Mouse (Mus musculus): ENCODE data around the gene Mrgprf. TPM values are rescaled to one million over a fixed set of nuclear protein-coding genes. Genes with fewer than 3 reads are reported as not detected.

Mrgprf gene
- polyA plus RNA-seq, 1 experiment from 2014 or later, result 2.7 TPM

GRCm38 (mm10) chr7:145292726-145293125, 7.9 kb upstream of the Mrgprf start:
- H3K4me1 ChIP-seq (ENCODE audit: control insufficient read depth, insufficient read depth, low read length), result no peaks in the 10 kb centered on the region
- H3K9me3 ChIP-seq (replicated peaks; ENCODE audit: control insufficient read depth, low read length), result no peaks in the 10 kb centered on the region
- H3K27me3 ChIP-seq (replicated peaks; ENCODE audit: control insufficient read depth, insufficient read depth, low read length), result no peaks in the 10 kb centered on the region
- no peaks in the 10 kb centered on the region for H3K36me3 ChIP-seq (ENCODE audit: control insufficient read depth, insufficient read depth, low read length)
- ATAC-seq, result no peak
- H3K4me2 ChIP-seq (ENCODE audit: low read length), result no peak overlapping the region
- H3K27ac ChIP-seq (ENCODE audit: low read depth, low read length), result no peak overlapping the region
- no peak for DNase-seq (ENCODE audit: low spot score)
- WGBS, result 68% methylated on average over 2 of the region's 2 CpGs
- no peak overlapping the region for H3K4me3 ChIP-seq (ENCODE audit: low read depth, low read length)
- no peak overlapping the region for H3K9ac ChIP-seq (ENCODE audit: low read length)

GRCm38 (mm10) chr7:145293859-145294258, 6.8 kb upstream of the Mrgprf start:
- no peak for DNase-seq (ENCODE audit: low spot score)
- no peak for ATAC-seq
- Histone ChIP-seq H3K4me3 (ENCODE audit: low read depth, low read length) (no peak overlapping the region), H3K9me3 (replicated peaks; ENCODE audit: control insufficient read depth, low read length) (no peaks in the 10 kb centered on the region), H3K36me3 (ENCODE audit: control insufficient read depth, insufficient read depth, low read length) (no peaks in the 10 kb centered on the region), H3K4me1 (ENCODE audit: control insufficient read depth, insufficient read depth, low read length) (no peaks in the 10 kb centered on the region), H3K27me3 (replicated peaks; ENCODE audit: control insufficient read depth, insufficient read depth, low read length) (no peaks in the 10 kb centered on the region), H3K27ac (ENCODE audit: low read depth, low read length) (no peak overlapping the region), H3K9ac (ENCODE audit: low read length) (no peak overlapping the region), H3K4me2 (ENCODE audit: low read length) (no peak overlapping the region)
- 36% methylated on average over 6 of the region's 6 CpGs for WGBS

- Histone ChIP-seq H3K9me3 (replicated peaks; ENCODE audit: control insufficient read depth, low read length) (no peaks in the 10 kb centered on the region), H3K4me1 (ENCODE audit: control insufficient read depth, insufficient read depth, low read length) (no peaks in the 10 kb centered on the region), H3K9ac (ENCODE audit: low read length) (no peak overlapping the region), H3K27ac (ENCODE audit: low read depth, low read length) (no peak overlapping the region), H3K36me3 (ENCODE audit: control insufficient read depth, insufficient read depth, low read length) (no peaks in the 10 kb centered on the region), H3K27me3 (replicated peaks; ENCODE audit: control insufficient read depth, insufficient read depth, low read length) (no peaks in the 10 kb centered on the region), H3K4me3 (ENCODE audit: low read depth, low read length) (no peak overlapping the region), H3K4me2 (ENCODE audit: low read length) (no peak overlapping the region)
- no peak for ATAC-seq
- 63% methylated on average over 3 of the region's 3 CpGs for WGBS
- no peak for DNase-seq (ENCODE audit: low spot score)
These were observed 1.8 kb upstream of the Mrgprf start for GRCm38 (mm10) chr7:145298666-145299490.

GRCm38 (mm10) chr7:145299562-145300320, 887 bp upstream of the Mrgprf start:
- Histone ChIP-seq H3K36me3 (ENCODE audit: control insufficient read depth, insufficient read depth, low read length) (no peaks in the 10 kb centered on the region), H3K9ac (ENCODE audit: low read length) (no peak overlapping the region), H3K4me3 (ENCODE audit: low read depth, low read length) (no peak overlapping the region), H3K27ac (ENCODE audit: low read depth, low read length) (no peak overlapping the region), H3K4me1 (ENCODE audit: control insufficient read depth, insufficient read depth, low read length) (no peaks in the 10 kb centered on the region), H3K27me3 (replicated peaks; ENCODE audit: control insufficient read depth, insufficient read depth, low read length) (no peaks in the 10 kb centered on the region), H3K4me2 (ENCODE audit: low read length) (no peak overlapping the region), H3K9me3 (replicated peaks; ENCODE audit: control insufficient read depth, low read length) (no peaks in the 10 kb centered on the region)
- no peak for DNase-seq (ENCODE audit: low spot score)
- ATAC-seq, result no peak
- 69% methylated on average over 7 of the region's 7 CpGs for WGBS

- Histone ChIP-seq H3K4me1 (ENCODE audit: control insufficient read depth, insufficient read depth, low read length) (no peaks in the 10 kb centered on the region), H3K27me3 (replicated peaks; ENCODE audit: control insufficient read depth, insufficient read depth, low read length) (no peaks in the 10 kb centered on the region), H3K36me3 (ENCODE audit: control insufficient read depth, insufficient read depth, low read length) (no peaks in the 10 kb centered on the region), H3K27ac (ENCODE audit: low read depth, low read length) (no peak overlapping the region), H3K9ac (ENCODE audit: low read length) (no peak overlapping the region), H3K9me3 (replicated peaks; ENCODE audit: control insufficient read depth, low read length) (no peaks in the 10 kb centered on the region), H3K4me3 (ENCODE audit: low read depth, low read length) (no peak overlapping the region), H3K4me2 (ENCODE audit: low read length) (no peak overlapping the region)
- DNase-seq (ENCODE audit: low spot score) (no peak), ATAC-seq (no peak)
These were observed 346 bp downstream of the Mrgprf start for GRCm38 (mm10) chr7:145301008-145301340.

- Histone ChIP-seq H3K4me2 (ENCODE audit: low read length) (no peak overlapping the region), H3K9me3 (replicated peaks; ENCODE audit: control insufficient read depth, low read length) (no peaks in the 10 kb centered on the region), H3K4me1 (ENCODE audit: control insufficient read depth, insufficient read depth, low read length) (no peaks in the 10 kb centered on the region), H3K4me3 (ENCODE audit: low read depth, low read length) (no peak overlapping the region), H3K27ac (ENCODE audit: low read depth, low read length) (no peak overlapping the region), H3K9ac (ENCODE audit: low read length) (no peak overlapping the region), H3K27me3 (replicated peaks; ENCODE audit: control insufficient read depth, insufficient read depth, low read length) (no peaks in the 10 kb centered on the region), H3K36me3 (ENCODE audit: control insufficient read depth, insufficient read depth, low read length) (no peaks in the 10 kb centered on the region)
- DNase-seq (ENCODE audit: low spot score) (no peak), ATAC-seq (no peak)
- 91% methylated on average over 6 of the region's 6 CpGs for WGBS
These were observed 845 bp downstream of the Mrgprf start for GRCm38 (mm10) chr7:145301341-145302005.

- Histone ChIP-seq H3K27ac (ENCODE audit: low read depth, low read length) (no peak overlapping the region), H3K4me3 (ENCODE audit: low read depth, low read length) (peak overlapping the region; percentile 1; the same call in 1 of the 2 replicates), H3K36me3 (ENCODE audit: control insufficient read depth, insufficient read depth, low read length) (no peaks in the 10 kb centered on the region), H3K27me3 (replicated peaks; ENCODE audit: control insufficient read depth, insufficient read depth, low read length) (no peaks in the 10 kb centered on the region), H3K4me1 (ENCODE audit: control insufficient read depth, insufficient read depth, low read length) (no peaks in the 10 kb centered on the region), H3K9me3 (replicated peaks; ENCODE audit: control insufficient read depth, low read length) (no peaks in the 10 kb centered on the region), H3K9ac (ENCODE audit: low read length) (peak overlapping the region; percentile 18), H3K4me2 (ENCODE audit: low read length) (peak overlapping the region; percentile 44)
- WGBS, result 7% methylated on average over 20 of the region's 20 CpGs
- DNase-seq (ENCODE audit: low spot score), result peak; percentile 65
- ATAC-seq, result peak; percentile 88
These were observed 2.1 kb downstream of the Mrgprf start for GRCm38 (mm10) chr7:145302488-145303285.

- no peak overlapping the region for H3K9ac ChIP-seq (ENCODE audit: low read length)
- no peak overlapping the region for H3K27ac ChIP-seq (ENCODE audit: low read depth, low read length)
- no peak overlapping the region for H3K4me2 ChIP-seq (ENCODE audit: low read length)
- H3K36me3 ChIP-seq (ENCODE audit: control insufficient read depth, insufficient read depth, low read length), result no peaks in the 10 kb centered on the region
- H3K27me3 ChIP-seq (replicated peaks; ENCODE audit: control insufficient read depth, insufficient read depth, low read length), result no peaks in the 10 kb centered on the region
- no peaks in the 10 kb centered on the region for H3K4me1 ChIP-seq (ENCODE audit: control insufficient read depth, insufficient read depth, low read length)
- DNase-seq (ENCODE audit: low spot score), result no peak
- ATAC-seq, result no peak
- no peaks in the 10 kb centered on the region for H3K9me3 ChIP-seq (replicated peaks; ENCODE audit: control insufficient read depth, low read length)
- 87% methylated on average over 2 of the region's 2 CpGs for WGBS
- H3K4me3 ChIP-seq (ENCODE audit: low read depth, low read length), result no peak overlapping the region
These were observed 3.5 kb downstream of the Mrgprf start for GRCm38 (mm10) chr7:145304153-145304552.
